Mouse (Mus musculus): Measurements from ENCODE around the gene Cyp1a1.

GRCm38 (mm10) chr9:57659774-57660173 lies 28.0 kb upstream of the Cyp1a1 start:
- no peak for TF ChIP-seq POLR2AphosphoS5 (IDR thresholded peaks at IDR 0.05; ENCODE audit: insufficient replicate concordance, low read depth, low read length)
- peak; percentile 50; the same call in 1 of the 2 replicates for TF ChIP-seq CTCF (IDR thresholded peaks at IDR 0.05; ENCODE audit: low read depth, low read length)
